Mouse (Mus musculus) cerebellum, adult 18-20 months (tissue): Measurements from ENCODE around the gene Plod1.

ENCODE experiments used
- DNase-seq, 2 experiments: peaks; one replicate each; pipeline ENCODE4 v3.0.0; 2021

The Plod1 gene

GRCm38 (mm10) chr4:147936331-147936954 is at the start of gene Plod1:
TSS of gene Plod1 (minus strand) at chr4:147936767.
- DNase-seq = peak; percentile 72 to 82

GRCm38 (mm10) chr4:147985205-147986132 is 48.9 kb upstream of the Plod1 start, which contains the start of gene Nppb:
TSS of gene Nppb (plus strand) at chr4:147985788.
- DNase-seq = no peak

- DNase-seq = no peak
These were observed 42.9 kb upstream of the Plod1 start for GRCm38 (mm10) chr4:147979441-147979860.

GRCm38 (mm10) chr4:147978391-147978790 is 41.8 kb upstream of the Plod1 start:
- DNase-seq = no peak

- DNase-seq = no peak
These were observed 41.2 kb upstream of the Plod1 start for GRCm38 (mm10) chr4:147977726-147978125.

- DNase-seq = no peak
These were observed 39.7 kb upstream of the Plod1 start for GRCm38 (mm10) chr4:147976237-147976636.

- no peak for DNase-seq
These were observed 32.8 kb upstream of the Plod1 start for GRCm38 (mm10) chr4:147969337-147969736.

GRCm38 (mm10) chr4:147968816-147969215 is 32.2 kb upstream of the Plod1 start:
- DNase-seq = no peak

- no peak for DNase-seq
These were observed 29.1 kb upstream of the Plod1 start for GRCm38 (mm10) chr4:147965712-147966111.

- DNase-seq = no peak
These were observed 27.1 kb upstream of the Plod1 start for GRCm38 (mm10) chr4:147963623-147964022.

GRCm38 (mm10) chr4:147962781-147963180 is 26.2 kb upstream of the Plod1 start:
- DNase-seq = no peak

- DNase-seq = peak; percentile 58 to 61
These were observed 23.6 kb upstream of the Plod1 start for GRCm38 (mm10) chr4:147959881-147960831.

GRCm38 (mm10) chr4:147957141-147957540 is 20.6 kb upstream of the Plod1 start:
- no peak for DNase-seq

- peak in 1 of 2 experiments; percentile 28 for DNase-seq
These were observed 17.0 kb upstream of the Plod1 start for GRCm38 (mm10) chr4:147953590-147953989.

GRCm38 (mm10) chr4:147947511-147947910 is 10.9 kb upstream of the Plod1 start:
- no peak for DNase-seq

GRCm38 (mm10) chr4:147943005-147943404 is 6.4 kb upstream of the Plod1 start:
- DNase-seq = no peak

GRCm38 (mm10) chr4:147941045-147942020 is 4.8 kb upstream of the Plod1 start:
- peak; percentile 20 to 33 for DNase-seq

- peak; percentile 76 to 79 for DNase-seq
These were observed 4.0 kb upstream of the Plod1 start, which contains the start of gene 2510039O18Rik for GRCm38 (mm10) chr4:147940576-147941044. TSS of gene 2510039O18Rik (plus strand) at chr4:147940895.

- DNase-seq = no peak
These were observed 3.5 kb upstream of the Plod1 start for GRCm38 (mm10) chr4:147940111-147940510.

GRCm38 (mm10) chr4:147938148-147939096 is 1.9 kb upstream of the Plod1 start:
- DNase-seq = no peak
